Mouse (Mus musculus) midbrain, postnatal 0 days (tissue): ENCODE measurements around the gene Cep63. TPM values are rescaled to one million over a fixed set of nuclear protein-coding genes. Genes with fewer than 3 reads are reported as not detected.

Experiments
- ATAC-seq: fragments of 200-750 bp; cut with Nextera tagmentation; 2 replicates; pipeline ENCODE4 v1.8.0; 2017; ENCODE audit warnings: moderate number of reproducible peaks, mild to moderate bottlenecking, moderate TSS enrichment, moderate library complexity; ENCODE audit not compliant: low FRiP score
- DNase-seq: peaks from one replicate; pipeline ENCODE4 v3.0.0-alpha.2; 2015; ENCODE audit warnings: low spot score
- H3K27ac ChIP-seq: fragments of 300-500 bp; sonication (generic); 2 replicates; pipeline ENCODE4 v1.5.1; 2014; ENCODE audit warnings: low read depth, mild to moderate bottlenecking, low read length, mixed read lengths
- H3K27me3 ChIP-seq: fragments of 300-500 bp; sonication (generic); 2 replicates; pipeline ENCODE4 v1.6.1; 2014; ENCODE audit warnings: low read length, control low read depth, mixed read lengths; ENCODE audit not compliant: insufficient read depth
- H3K36me3 ChIP-seq: fragments of 300-500 bp; sonication (generic); 2 replicates; pipeline ENCODE4 v1.6.1; 2014; ENCODE audit warnings: low read length, control low read depth, mixed read lengths; ENCODE audit not compliant: insufficient read depth
- H3K4me1 ChIP-seq: fragments of 300-500 bp; sonication (generic); 2 replicates; pipeline ENCODE4 v1.6.1; 2014; ENCODE audit warnings: mild to moderate bottlenecking, control low read depth, antibody characterized with exemption, low read length, mixed read lengths; ENCODE audit not compliant: insufficient read depth
- H3K4me2 ChIP-seq: fragments of 300-500 bp; sonication (generic); 2 replicates; pipeline ENCODE4 v1.6.1; 2014; ENCODE audit warnings: low read depth, mild to moderate bottlenecking, low read length, mixed read lengths; ENCODE audit not compliant: poor library complexity, severe bottlenecking
- H3K4me3 ChIP-seq: fragments of 300-500 bp; sonication (generic); 2 replicates; pipeline ENCODE4 v1.5.1; 2014; ENCODE audit warnings: low read depth, mild to moderate bottlenecking, low read length, moderate library complexity
- H3K9ac ChIP-seq: fragments of 300-500 bp; sonication (generic); replicated peaks from 2 replicates; pipeline ENCODE4 v1.6.1; 2014; ENCODE audit warnings: mild to moderate bottlenecking, low read length, moderate library complexity, mixed read lengths; ENCODE audit not compliant: poor library complexity, severe bottlenecking
- H3K9me3 ChIP-seq: fragments of 300-500 bp; sonication (generic); 2 replicates; pipeline ENCODE4 v1.6.1; 2016; ENCODE audit warnings: low read length, control low read depth
- CTCF ChIP-seq: IDR thresholded peaks from 2 replicates; pipeline ENCODE4 v1.5.1; 2016; ENCODE audit warnings: antibody characterized with exemption, mild to moderate bottlenecking
- WGBS: fragments of 180-500 bp; shearing (Covaris S2); extraction: QIAGEN DNeasy Blood & Tissue Kit; methylation state at CpG from one replicate; pipeline ENCODE4 v1.1.7; 2014; 5-methylcytosine and 5-hydroxymethylcytosine counted together
- polyA plus RNA-seq: library from polyadenylated mRNA; unstranded; fragments of >200 nt; fragmentation: Nextera tagmentation; extraction: Ambion mirVana; gene quantifications from 2 replicates; pipeline ENCODE4 v1.2.1, GENCODE M21; 2015
- total RNA-seq: library from RNA; depleted of rRNA; stranded (reverse); fragments of >200 nt; gene quantifications from 2 replicates; pipeline ENCODE4 v1.2.3, GENCODE M21; 2014; rRNA removed

Gene Cep63
- total RNA-seq: 9.2 and 11.9 TPM in 2 replicates
- polyA plus RNA-seq: 35.0 and 38.3 TPM in 2 replicates

DNA sequence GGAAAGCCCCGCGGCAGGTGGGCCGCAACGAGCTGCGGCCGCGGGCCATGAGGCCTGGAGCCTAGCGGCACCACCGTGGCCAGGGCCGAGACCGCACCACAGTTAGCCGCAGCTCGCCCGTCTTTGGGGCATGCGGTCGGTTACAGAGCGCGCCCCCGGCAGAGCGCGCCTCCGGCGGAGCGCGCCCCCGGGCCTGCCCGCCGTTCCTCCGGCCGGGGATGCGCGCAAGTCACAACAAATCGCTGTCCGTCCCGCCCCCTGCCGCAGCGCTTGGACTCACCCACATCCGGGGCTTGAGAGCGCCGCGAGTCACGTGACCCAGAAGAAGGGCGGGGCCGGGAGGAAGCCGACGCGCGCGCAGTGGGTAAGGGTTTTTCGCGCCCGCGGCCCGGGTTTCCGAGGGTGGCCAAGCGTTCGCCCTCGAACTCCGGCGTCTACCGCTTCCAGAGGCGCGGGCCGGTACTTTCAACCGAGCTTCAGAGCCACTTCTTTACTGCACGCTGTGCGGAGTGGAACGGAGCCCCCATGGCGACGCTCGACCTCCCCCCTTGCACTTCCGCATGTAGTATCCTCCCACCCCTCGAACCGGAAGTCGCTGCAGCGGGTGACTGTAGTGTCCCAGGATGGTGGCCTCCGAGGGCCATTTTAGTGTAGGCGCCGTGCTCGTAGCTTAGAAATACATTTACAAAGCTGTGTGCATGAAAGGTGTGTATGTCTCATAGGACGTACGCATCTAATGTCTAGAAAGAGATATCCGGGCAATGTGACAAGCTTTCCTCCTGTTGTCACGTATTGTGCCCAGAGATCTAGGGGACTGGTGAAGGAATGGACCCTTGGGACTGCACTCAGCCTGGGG is at the start of gene Cep63, which contains the start of gene Anapc13:
Cep63 (minus strand) TSS at position 552 of the 856 bp plus-strand sequence.
Anapc13 (plus strand) TSS at position 314 of the 856 bp plus-strand sequence.
- WGBS: under 1% methylated on average over 76 of the region's 84 CpGs

DNA sequence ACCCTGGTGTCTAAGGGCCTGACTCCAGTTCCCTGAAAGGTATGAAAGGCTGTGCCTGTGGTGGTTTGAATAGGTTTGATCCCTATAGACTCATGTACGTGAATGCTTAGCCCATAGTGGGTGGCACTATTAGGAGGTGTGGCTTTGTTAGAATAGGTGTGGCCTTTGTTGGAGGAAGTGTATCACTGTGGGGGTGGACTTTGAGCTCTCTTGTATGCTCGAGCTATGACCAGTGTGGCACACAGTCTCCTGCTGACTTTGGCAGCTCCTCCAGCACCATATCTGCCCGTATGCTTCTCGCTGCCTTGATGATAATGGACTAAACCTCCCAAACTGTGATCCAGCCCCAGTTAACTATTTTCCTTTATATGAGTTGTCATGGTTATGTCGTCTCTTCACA is 49.6 kb upstream of the Cep63 start:
- DNase-seq (no peak), ATAC-seq (no peak)
- Histone ChIP-seq H3K27ac (no peak overlapping the region), H3K4me3 (no peak overlapping the region), H3K9me3 (no peaks in the 10 kb centered on the region), H3K4me1 (no peaks in the 10 kb centered on the region), H3K27me3 (no peaks in the 10 kb centered on the region), H3K9ac (no peak overlapping the region), H3K4me2 (no peak overlapping the region), H3K36me3 (no peaks in the 10 kb centered on the region)
- 86% methylated on average over 5 of the region's 5 CpGs for WGBS
- no peak for TF ChIP-seq CTCF

More for the DNA sequence above, at the start of gene Cep63, which contains the start of gene Anapc13:
- ATAC-seq (peak; percentile 95), DNase-seq (peak; percentile 98)
- Histone ChIP-seq H3K4me1 (peaks cover 7% of the 10 kb centered on the region; the same call in 1 of the 2 replicates), H3K4me3 (peak within 1 kb of the TSS; percentile 90), H3K27ac (peak within 1 kb of the TSS; percentile 96), H3K9me3 (no peaks in the 10 kb centered on the region), H3K4me2 (peak within 1 kb of the TSS; percentile 83), H3K9ac (peak within 1 kb of the TSS; percentile 97), H3K27me3 (no peaks in the 10 kb centered on the region), H3K36me3 (no peaks in the 10 kb centered on the region; the same call in 1 of the 2 replicates)
- peak; percentile 53; the same call in 1 of the 2 replicates for TF ChIP-seq CTCF

DNA sequence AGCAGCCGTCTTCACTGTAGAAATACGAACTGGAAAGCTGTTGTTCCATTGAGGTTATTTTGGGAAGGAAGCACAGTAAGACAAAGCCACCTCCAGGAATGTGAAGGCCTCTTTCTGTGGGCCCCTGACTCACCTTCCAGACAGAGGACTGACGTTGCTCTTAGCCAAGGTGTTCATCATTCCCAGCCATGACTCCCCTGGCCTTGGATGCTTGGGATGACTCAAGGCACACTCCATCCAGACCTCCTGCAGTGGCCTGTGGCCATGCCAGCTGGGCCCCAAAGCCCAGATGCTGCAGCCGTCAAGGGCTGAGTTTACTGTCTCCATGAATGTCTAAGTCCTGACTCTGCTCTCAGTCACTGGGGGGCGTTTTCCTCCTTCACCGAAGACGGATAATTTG is 47.0 kb upstream of the Cep63 start:
- no peak for TF ChIP-seq CTCF
- Histone ChIP-seq H3K9ac (no peak overlapping the region), H3K27ac (no peak overlapping the region), H3K4me2 (no peak overlapping the region), H3K4me3 (no peak overlapping the region), H3K4me1 (no peaks in the 10 kb centered on the region), H3K9me3 (no peaks in the 10 kb centered on the region), H3K27me3 (no peaks in the 10 kb centered on the region), H3K36me3 (no peaks in the 10 kb centered on the region)
- ATAC-seq (no peak), DNase-seq (no peak)
- WGBS: 72% methylated on average over 7 of the region's 7 CpGs

DNA sequence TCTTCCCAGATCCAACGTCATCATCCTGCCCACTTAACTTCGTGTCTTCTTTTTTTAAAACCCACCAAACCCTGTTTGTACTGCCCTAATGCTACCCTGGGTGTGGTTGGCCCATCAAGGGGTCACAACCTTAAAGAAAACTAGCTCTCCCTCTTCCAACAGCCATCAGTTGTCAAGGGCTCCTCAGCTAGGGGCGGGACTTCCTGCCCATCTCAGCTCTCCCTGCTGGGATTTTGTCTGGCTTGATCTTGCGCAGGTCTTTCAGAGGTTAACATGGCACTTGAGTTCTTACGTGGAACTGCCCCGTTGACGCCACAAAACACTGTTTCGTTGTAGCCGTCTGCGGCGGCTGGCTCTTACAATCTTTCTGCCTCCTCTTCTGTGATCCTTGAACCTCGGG is 42.6 kb upstream of the Cep63 start:
- 92% methylated on average over 12 of the region's 12 CpGs for WGBS
- Histone ChIP-seq H3K9ac (no peak overlapping the region), H3K27me3 (no peaks in the 10 kb centered on the region), H3K9me3 (no peaks in the 10 kb centered on the region), H3K4me2 (no peak overlapping the region), H3K27ac (no peak overlapping the region), H3K36me3 (no peaks in the 10 kb centered on the region), H3K4me1 (no peaks in the 10 kb centered on the region), H3K4me3 (no peak overlapping the region)
- no peak for TF ChIP-seq CTCF
- DNase-seq: no peak
- ATAC-seq: no peak

DNA sequence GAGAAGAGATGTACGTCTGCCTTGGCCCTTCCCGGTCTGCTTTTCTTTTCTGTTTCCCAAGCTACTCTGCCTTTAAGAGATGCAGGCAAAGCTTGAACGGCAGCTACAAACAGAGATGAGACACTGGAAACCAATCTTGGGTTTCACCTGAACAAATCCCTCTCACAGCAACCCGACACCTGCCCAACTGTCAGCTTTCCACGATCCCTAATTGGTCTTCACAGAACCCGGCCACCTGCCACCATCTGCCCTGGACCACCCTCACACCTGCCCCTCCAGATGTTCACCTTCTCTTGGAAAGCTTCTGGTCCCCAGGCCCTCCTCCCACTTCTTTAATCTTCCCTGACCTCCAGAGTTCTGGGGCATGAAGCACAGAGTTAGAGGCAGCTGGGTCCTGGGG is 41.8 kb upstream of the Cep63 start:
- no peaks in the 10 kb centered on the region for H3K36me3 ChIP-seq
- WGBS: 42% methylated on average over 6 of the region's 6 CpGs
- H3K4me2 ChIP-seq: no peak overlapping the region
- ATAC-seq (no peak), DNase-seq (no peak)
- H3K27me3 ChIP-seq: no peaks in the 10 kb centered on the region
- no peak overlapping the region for H3K27ac ChIP-seq
- H3K4me3 ChIP-seq: no peak overlapping the region
- no peaks in the 10 kb centered on the region for H3K4me1 ChIP-seq
- no peak for TF ChIP-seq CTCF
- no peaks in the 10 kb centered on the region for H3K9me3 ChIP-seq
- H3K9ac ChIP-seq: no peak overlapping the region
